Mouse (Mus musculus) MEL (cell line): ENCODE data around the gene Dhh. TPM values are rescaled to one million over a fixed set of nuclear protein-coding genes. Genes with fewer than 3 reads are reported as not detected.

Experiments
- DNase-seq: peaks from one replicate; pipeline ENCODE4 v3.0.0; 2011; ENCODE audit warnings: low read depth, low spot score
- H3K27ac ChIP-seq: 2 replicates; pipeline ENCODE4 v1.5.1; 2012; ENCODE audit warnings: low read depth, mild to moderate bottlenecking, control low read depth, low read length, moderate library complexity; ENCODE audit not compliant: control insufficient read depth
- H3K27me3 ChIP-seq, 2 experiments: fragments of 150-350 bp in 1 of 2; sonication (generic) in 1 of 2; 2 replicates each; pipeline ENCODE4 v1.6.1; 2012; ENCODE audit warnings: low read length in 2 of 2, mild to moderate bottlenecking in 2 of 2, improper control_type of control experiment in 1 of 2, moderate library complexity in 1 of 2; ENCODE audit not compliant: insufficient read depth in 2 of 2, control insufficient read depth in 1 of 2
- H3K36me3 ChIP-seq, 2 experiments: 2 replicates each; pipeline ENCODE4 v1.6.1; 2012 to 2014; ENCODE audit warnings: low read length in 2 of 2, improper control_type of control experiment in 1 of 2, inconsistent platforms in 1 of 2, mild to moderate bottlenecking in 1 of 2; ENCODE audit not compliant: insufficient read depth in 2 of 2, control insufficient read depth in 1 of 2
- H3K4me1 ChIP-seq, 2 experiments: fragments of 150-350 bp in 1 of 2; sonication (generic) in 1 of 2; 2 replicates each; pipeline ENCODE4 v1.6.1; 2012; ENCODE audit warnings: low read length in 2 of 2, improper control_type of control experiment in 1 of 2, mild to moderate bottlenecking in 1 of 2; ENCODE audit not compliant: insufficient read depth in 2 of 2, control insufficient read depth in 1 of 2
- H3K4me3 ChIP-seq, 2 experiments: fragments of 150-350 bp in 1 of 2; sonication (generic) in 1 of 2; 2 replicates each; pipeline ENCODE4 v1.5.1; 2012; ENCODE audit warnings: low read depth in 2 of 2, low read length in 2 of 2, mild to moderate bottlenecking in 2 of 2, moderate library complexity in 2 of 2, control low read depth in 1 of 2, improper control_type of control experiment in 1 of 2; ENCODE audit not compliant: control insufficient read depth in 1 of 2, insufficient read depth in 1 of 2
- H3K79me2 ChIP-seq: 2 replicates; pipeline ENCODE4 v1.6.1; 2012; ENCODE audit warnings: mild to moderate bottlenecking, low read length, moderate library complexity; ENCODE audit not compliant: control insufficient read depth, poor library complexity, insufficient read depth
- H3K9ac ChIP-seq: 2 replicates; pipeline ENCODE4 v1.6.1; 2012; ENCODE audit warnings: low read depth, mild to moderate bottlenecking, control low read depth, low read length, moderate library complexity; ENCODE audit not compliant: control insufficient read depth, poor library complexity, severe bottlenecking
- H3K9me3 ChIP-seq: fragments of 150-350 bp; sonication (generic); replicated peaks from 2 replicates; pipeline ENCODE4 v1.6.1; 2012; ENCODE audit warnings: mild to moderate bottlenecking, low read length, improper control_type of control experiment, moderate library complexity; ENCODE audit not compliant: insufficient read depth
- CHD1 ChIP-seq: IDR thresholded peaks from 2 replicates; pipeline ENCODE4 v1.6.1; 2012; ENCODE audit warnings: low read depth, mild to moderate bottlenecking, inconsistent platforms, low read length, improper control_type of control experiment
- CTCF ChIP-seq, 3 experiments: IDR thresholded peaks in 2 of 3; conservative IDR thresholded peaks in 1 of 3; 2 replicates each; pipeline ENCODE4 v1.5.1; 2011 to 2012; ENCODE audit warnings: low read length in 3 of 3, low read depth in 2 of 3, mild to moderate bottlenecking in 2 of 3, improper control_type of control experiment in 1 of 3, inconsistent platforms in 1 of 3, mixed read lengths in 1 of 3, moderate library complexity in 1 of 3; ENCODE audit not compliant: control insufficient read depth in 1 of 3, insufficient read depth in 1 of 3, poor library complexity in 1 of 3, severe bottlenecking in 1 of 3
- ELF1 ChIP-seq: IDR thresholded peaks from 2 replicates; pipeline ENCODE4 v1.6.1; 2014; ENCODE audit warnings: low read depth, mild to moderate bottlenecking, inconsistent platforms, low read length, improper control_type of control experiment, moderate library complexity
- EP300 ChIP-seq, 2 experiments: IDR thresholded peaks; 2 replicates each; pipeline ENCODE4 v1.6.1; 2011; ENCODE audit warnings: improper control_type of control experiment in 2 of 2, low read length in 2 of 2, low read depth in 1 of 2, mild to moderate bottlenecking in 1 of 2
- GABPA ChIP-seq: IDR thresholded peaks from 2 replicates; pipeline ENCODE4 v1.6.1; 2012; ENCODE audit warnings: low read depth, mild to moderate bottlenecking, inconsistent platforms, low read length, improper control_type of control experiment, moderate library complexity
- GATA1 ChIP-seq: IDR thresholded peaks from 2 replicates; pipeline ENCODE4 v1.6.1; 2011; ENCODE audit warnings: low read depth, low read length, improper control_type of control experiment
- HCFC1 ChIP-seq: IDR thresholded peaks from 2 replicates; pipeline ENCODE4 v1.6.1; 2012; ENCODE audit warnings: low read depth, mild to moderate bottlenecking, inconsistent platforms, low read length, improper control_type of control experiment, moderate library complexity
- KAT2A ChIP-seq: conservative IDR thresholded peaks from 2 replicates; pipeline ENCODE4 v1.6.1; 2012; ENCODE audit warnings: low read depth, low read length, improper control_type of control experiment, inconsistent platforms
- MAX ChIP-seq: IDR thresholded peaks from 2 replicates; pipeline ENCODE4 v1.6.1; 2011; ENCODE audit warnings: low read length, improper control_type of control experiment
- MXI1 ChIP-seq: IDR thresholded peaks from 2 replicates; pipeline ENCODE4 v1.6.1; 2011; ENCODE audit warnings: mild to moderate bottlenecking, low read depth, low read length, improper control_type of control experiment
- MYC ChIP-seq: IDR thresholded peaks from 2 replicates; pipeline ENCODE4 v1.6.1; 2011; ENCODE audit warnings: low read depth, mild to moderate bottlenecking, low read length, improper control_type of control experiment, moderate library complexity
- NELFE ChIP-seq: IDR thresholded peaks from 2 replicates; pipeline ENCODE4 v1.6.1; 2011; ENCODE audit warnings: low read depth, low read length, improper control_type of control experiment
- NRF1 ChIP-seq: IDR thresholded peaks from 2 replicates; pipeline ENCODE4 v1.6.1; 2014; ENCODE audit warnings: low read depth, mild to moderate bottlenecking, inconsistent platforms, low read length, improper control_type of control experiment, moderate library complexity; ENCODE audit not compliant: poor library complexity, insufficient read depth, severe bottlenecking
- POLR2AphosphoS5 ChIP-seq: IDR thresholded peaks from 2 replicates; pipeline ENCODE4 v1.6.1; 2012; ENCODE audit warnings: low read depth, borderline replicate concordance, mild to moderate bottlenecking, inconsistent platforms, low read length, moderate library complexity, mixed read lengths
- RAD21 ChIP-seq: IDR thresholded peaks from 2 replicates; pipeline ENCODE4 v1.6.1; 2011; ENCODE audit warnings: mild to moderate bottlenecking, low read depth, low read length, improper control_type of control experiment
- SIN3A ChIP-seq: IDR thresholded peaks from 2 replicates; pipeline ENCODE4 v1.6.1; 2012; ENCODE audit warnings: low read length, improper control_type of control experiment, inconsistent platforms
- SMC3 ChIP-seq: IDR thresholded peaks from 2 replicates; pipeline ENCODE4 v1.6.1; 2011; ENCODE audit warnings: low read depth, low read length, improper control_type of control experiment
- TAL1 ChIP-seq: IDR thresholded peaks from 2 replicates; pipeline ENCODE4 v1.6.1; 2012; ENCODE audit warnings: mild to moderate bottlenecking, inconsistent platforms, low read length, moderate library complexity, mixed read lengths
- TBP ChIP-seq: IDR thresholded peaks from 2 replicates; pipeline ENCODE4 v1.8.0; 2011; ENCODE audit warnings: low read depth, low read length, improper control_type of control experiment
- USF1 ChIP-seq: IDR thresholded peaks from 2 replicates; pipeline ENCODE4 v1.6.1; 2014; ENCODE audit warnings: low read depth, mild to moderate bottlenecking, inconsistent platforms, low read length, improper control_type of control experiment, moderate library complexity
- USF2 ChIP-seq, 2 experiments: IDR thresholded peaks; 2 replicates each; pipeline ENCODE4 v1.6.1; 2011 to 2012; ENCODE audit warnings: improper control_type of control experiment in 2 of 2, low read length in 2 of 2, borderline replicate concordance in 1 of 2, inconsistent platforms in 1 of 2, low read depth in 1 of 2, mild to moderate bottlenecking in 1 of 2; ENCODE audit not compliant: insufficient read depth in 1 of 2
- ZC3H11A ChIP-seq: IDR thresholded peaks from 2 replicates; pipeline ENCODE4 v1.6.1; 2012; ENCODE audit warnings: low read depth, mild to moderate bottlenecking, inconsistent platforms, low read length, improper control_type of control experiment
- ZMIZ1 ChIP-seq: IDR thresholded peaks from 2 replicates; pipeline ENCODE4 v1.6.1; 2012; ENCODE audit warnings: low read depth, mild to moderate bottlenecking, inconsistent platforms, low read length, improper control_type of control experiment, moderate library complexity
- polyA plus RNA-seq, 2 experiments: library from polyadenylated mRNA; stranded (reverse) in 1 of 2; unstranded in 1 of 2; fragments of >175 nt in 1 of 2; fragments of >200 nt in 1 of 2; gene quantifications; 2 replicates each; pipeline versions ENCODE4 v1.2.1 to v1.2.4; 2012; ENCODE audit warnings: low replicate concordance in 2 of 2, low read depth in 1 of 2; ENCODE audit not compliant: insufficient read length in 2 of 2, insufficient read depth in 1 of 2, missing spikeins in 1 of 2
- total RNA-seq: library from RNA; depleted of rRNA; stranded (reverse); fragments of 300-350 nt; gene quantifications from 2 replicates; pipeline ENCODE4 v1.2.3, GENCODE M21; 2012

The Dhh gene
- total and polyA plus RNA-seq, 3 experiments: 0.12 TPM; not detected in 2

DNA sequence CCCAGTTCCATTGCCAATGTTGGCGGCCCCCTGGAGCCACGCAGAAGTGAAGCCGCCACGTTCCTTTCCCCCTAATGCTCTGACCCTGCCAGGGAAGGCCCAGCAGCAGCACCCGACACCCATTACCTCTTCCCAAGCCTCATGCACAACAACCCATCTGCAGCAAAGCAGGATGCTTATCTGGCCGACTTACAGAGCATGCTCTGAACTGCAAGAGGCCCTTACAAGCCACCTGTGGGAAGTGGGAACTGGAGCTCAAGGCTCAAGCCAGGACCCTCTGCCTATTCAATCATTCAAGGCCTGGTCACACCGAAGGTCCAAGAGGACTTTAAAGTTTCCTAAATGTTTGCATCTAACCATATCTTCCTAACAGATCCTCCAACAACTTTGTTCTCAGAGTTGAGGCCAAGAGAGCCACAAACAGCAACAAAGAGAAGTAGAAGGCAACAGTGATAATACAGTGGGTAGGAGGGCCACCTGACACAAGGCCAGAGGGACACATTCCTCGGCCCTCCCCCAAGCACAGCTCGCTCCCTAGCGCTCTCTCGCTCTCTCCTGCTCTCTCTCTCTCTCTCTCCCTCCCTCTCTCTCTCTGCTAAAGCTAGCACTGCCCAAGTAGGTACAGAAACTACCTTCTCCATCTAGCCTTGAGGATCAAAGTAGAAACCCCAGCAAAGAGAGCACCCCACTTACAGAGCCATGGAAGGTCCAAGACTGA, 29.8 kb downstream of the Dhh start (continued):
- TF ChIP-seq USF2 (IDR thresholded peaks at IDR 0.05; ENCODE audit: borderline replicate concordance in 1 of 2, insufficient read depth in 1 of 2, low read depth in 1 of 2, low read length in 2 of 2) (no peak), KAT2A (no peak)

- Histone ChIP-seq H3K27me3 (no peaks in the 10 kb centered on the region), H3K9ac (peak overlapping the region; percentile 96), H3K36me3 (peaks cover 17 to 18% of the 10 kb centered on the region in 2 experiments), H3K27ac (peak overlapping the region; percentile 37), H3K4me3 (peak overlapping the region; percentile 8 to 32; a peak in 3 of 4 replicates), H3K79me2 (peaks cover 64% of the 10 kb centered on the region), H3K9me3 (no peaks in the 10 kb centered on the region), H3K4me1 (peaks cover 14 to 21% of the 10 kb centered on the region in 2 experiments)
- DNase-seq: peak; percentile 90
- TF ChIP-seq USF1: no peak
- peak; percentile 84 for TF ChIP-seq MYC
- TF ChIP-seq SMC3: no peak
- no peak for TF ChIP-seq CTCF (IDR thresholded peaks at IDR 0.05 in 2 of 3, conservative IDR thresholded peaks at IDR 0.05 in 1 of 3; ENCODE audit: control insufficient read depth in 1 of 3, insufficient read depth in 1 of 3, low read depth in 2 of 3, low read length in 3 of 3, poor library complexity in 1 of 3, severe bottlenecking in 1 of 3)
- no peak for TF ChIP-seq GABPA
- no peak for TF ChIP-seq CHD1
- TF ChIP-seq HCFC1: peak; percentile 100
- TF ChIP-seq RAD21: no peak
- no peak for TF ChIP-seq ZC3H11A
- TF ChIP-seq TAL1: no peak
- no peak for TF ChIP-seq EP300 (IDR thresholded peaks at IDR 0.05; ENCODE audit: low read depth in 1 of 2, low read length in 2 of 2)
- TF ChIP-seq MXI1: peak; percentile 71; the same call in 1 of the 2 replicates
- TF ChIP-seq KAT2A: peak; percentile 84
- TF ChIP-seq ZMIZ1: no peak
- TF ChIP-seq ELF1: peak; percentile 84
- TF ChIP-seq TBP: no peak
- TF ChIP-seq GATA1: no peak
- TF ChIP-seq SIN3A: peak; percentile 89
- no peak for TF ChIP-seq NELFE
- peak; percentile 30 for TF ChIP-seq MAX
- no peak for TF ChIP-seq POLR2AphosphoS5
- peak; percentile 87 for TF ChIP-seq NRF1
- TF ChIP-seq, all 39 proteins: peak for 8
These were observed 31.0 kb downstream of the Dhh start for GRCm38 (mm10) chr15:98867321-98867720.
